Mouse (Mus musculus): ENCODE data around the gene Syngr1.

Syngr1 gene

DNA sequence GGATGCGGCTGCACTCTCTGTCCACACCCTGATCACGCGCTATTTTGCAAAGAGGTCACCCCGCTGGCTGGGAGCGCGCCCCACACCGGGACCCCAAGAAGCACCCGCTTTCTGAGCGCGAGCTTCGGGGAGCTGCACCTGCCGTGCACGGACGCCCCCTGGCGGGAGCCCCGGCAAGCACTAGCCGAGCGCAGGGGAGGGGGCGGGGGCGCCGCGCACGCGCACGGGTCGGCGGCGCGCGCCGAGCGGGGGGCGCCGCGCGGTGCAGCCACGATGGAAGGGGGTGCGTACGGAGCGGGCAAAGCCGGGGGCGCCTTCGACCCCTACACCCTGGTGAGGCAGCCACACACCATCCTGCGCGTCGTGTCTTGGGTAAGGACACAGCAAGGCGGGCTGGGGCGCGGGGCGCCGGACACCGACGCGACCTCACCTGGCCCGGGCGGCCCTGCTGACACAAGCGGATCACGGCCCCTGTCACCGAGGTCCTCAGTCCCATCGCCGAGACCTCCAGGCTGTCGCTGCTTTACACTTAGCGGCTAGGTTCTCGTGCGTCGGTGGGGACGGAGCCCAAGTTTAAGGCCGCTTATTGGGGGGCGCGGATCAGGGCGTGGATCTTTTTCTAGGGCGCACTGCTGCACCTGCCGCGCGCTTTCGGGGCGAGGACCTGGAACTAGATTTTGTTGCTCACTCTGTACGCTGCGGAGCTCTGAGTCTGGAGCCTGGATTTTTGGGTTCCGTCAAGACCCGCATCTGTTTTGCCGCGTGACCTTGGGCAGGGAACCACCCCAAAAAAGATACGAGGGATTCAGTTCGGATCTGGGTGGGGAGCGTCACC is at the start of gene Syngr1, which contains the start of gene Rpl3:
Gene Syngr1, plus strand, starts transcription at position 214 of the 835 bp plus-strand sequence.
Gene Rpl3, minus strand, starts transcription at position 748 of the 835 bp plus-strand sequence.
- no peak for DNase-seq (ENCODE audit: low read depth, low spot score)

DNA sequence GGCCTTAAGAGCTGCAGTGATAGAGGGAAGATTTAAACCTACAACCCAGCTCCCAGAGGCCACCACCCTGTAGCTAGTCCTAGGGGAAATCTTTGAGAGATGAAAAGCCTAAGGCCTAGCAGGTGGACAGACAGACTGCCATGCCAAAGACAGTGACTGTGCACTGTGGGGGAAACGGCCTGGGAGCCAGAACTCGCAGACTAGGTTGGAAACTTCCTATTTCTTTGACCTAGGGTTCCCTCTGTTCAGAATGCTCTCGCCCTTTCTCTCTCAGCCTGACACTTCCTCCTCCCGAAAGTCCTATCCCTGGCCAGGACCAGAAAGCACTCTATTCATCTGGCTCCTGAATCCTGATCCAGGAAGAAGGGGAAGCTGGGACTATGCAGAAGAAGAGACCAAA is 49.0 kb upstream of the Syngr1 start:
- DNase-seq (ENCODE audit: low read depth, low spot score): no peak

DNA sequence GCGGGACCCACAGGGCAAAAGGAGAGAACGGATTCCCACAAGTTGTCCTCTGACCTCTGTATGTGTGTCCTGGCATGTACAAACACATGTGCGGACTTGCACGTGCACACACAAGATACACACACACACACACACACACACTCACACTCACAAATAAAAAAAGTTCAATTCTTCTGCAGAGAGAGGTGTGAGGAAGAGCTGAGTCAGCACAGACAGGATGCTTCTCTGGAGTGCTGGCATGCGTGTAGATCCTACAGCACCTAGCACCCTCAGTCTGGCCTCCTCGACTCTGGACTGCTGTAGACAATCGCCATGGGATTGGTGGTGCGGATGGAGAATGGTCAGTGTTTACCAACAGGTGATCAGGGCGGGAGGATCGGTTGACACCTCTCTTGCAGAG is 46.9 kb upstream of the Syngr1 start:
- DNase-seq (ENCODE audit: low read depth, low spot score): no peak

DNA sequence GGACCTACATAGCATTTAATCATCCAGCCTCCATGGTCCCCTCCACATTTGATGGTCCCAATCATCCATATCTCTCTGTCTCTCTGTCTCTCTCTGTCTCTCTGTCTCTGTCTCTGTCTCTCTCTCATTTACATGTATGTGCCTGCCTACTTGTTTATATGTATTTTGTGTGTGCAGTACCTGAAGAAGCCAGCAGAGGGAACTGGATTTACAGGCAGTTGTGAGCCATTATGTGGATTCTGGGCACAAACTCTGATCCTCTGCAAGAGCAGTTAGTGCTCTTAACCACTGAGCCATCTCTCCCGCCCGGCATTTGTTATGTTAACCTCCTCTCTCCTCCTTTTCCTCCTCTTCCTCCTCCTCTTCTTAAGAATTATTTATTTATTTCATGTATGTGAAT is 45.4 kb upstream of the Syngr1 start:
- no peak for DNase-seq (ENCODE audit: low read depth, low spot score)

DNA sequence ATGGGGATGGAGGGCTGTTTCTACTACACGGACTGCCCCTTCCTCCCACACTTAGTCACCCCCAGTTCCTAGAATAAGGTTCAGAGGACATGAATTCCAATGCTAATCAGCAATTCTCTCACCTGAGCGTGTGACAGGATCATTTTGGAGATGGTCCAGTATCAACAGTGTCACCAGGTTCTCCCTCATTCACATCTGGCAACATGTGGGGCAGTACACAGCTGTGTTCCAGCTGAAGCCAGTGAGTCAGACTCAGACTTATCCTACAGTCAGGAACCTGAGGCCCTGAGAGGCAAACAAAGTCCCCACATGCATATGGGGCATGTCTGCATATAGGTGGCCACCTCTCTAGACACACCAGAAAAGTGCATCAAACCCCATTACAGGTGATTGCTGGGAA is 43.9 kb upstream of the Syngr1 start:
- no peak for DNase-seq (ENCODE audit: low read depth, low spot score)

DNA sequence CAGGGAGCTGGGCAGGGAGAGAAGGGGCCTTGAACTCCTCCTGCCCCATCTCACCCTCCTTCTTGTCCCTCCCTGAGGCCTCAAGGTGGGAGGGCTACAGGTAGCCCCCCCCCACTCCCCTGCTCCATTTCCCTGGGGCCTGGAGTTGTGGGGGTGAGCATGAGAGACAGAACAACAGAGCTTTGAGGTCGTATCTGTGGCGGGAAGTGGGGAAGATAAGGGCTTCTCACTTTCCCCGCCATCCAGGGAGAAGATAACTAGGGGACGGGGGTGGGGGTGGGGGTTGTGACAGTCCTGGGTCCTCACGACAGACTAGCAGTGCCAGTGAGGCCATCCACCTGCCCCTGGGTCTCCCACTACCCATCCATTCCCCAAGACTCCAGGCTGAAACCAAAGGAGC is 43.2 kb upstream of the Syngr1 start:
- DNase-seq (ENCODE audit: low read depth, low spot score): no peak

DNA sequence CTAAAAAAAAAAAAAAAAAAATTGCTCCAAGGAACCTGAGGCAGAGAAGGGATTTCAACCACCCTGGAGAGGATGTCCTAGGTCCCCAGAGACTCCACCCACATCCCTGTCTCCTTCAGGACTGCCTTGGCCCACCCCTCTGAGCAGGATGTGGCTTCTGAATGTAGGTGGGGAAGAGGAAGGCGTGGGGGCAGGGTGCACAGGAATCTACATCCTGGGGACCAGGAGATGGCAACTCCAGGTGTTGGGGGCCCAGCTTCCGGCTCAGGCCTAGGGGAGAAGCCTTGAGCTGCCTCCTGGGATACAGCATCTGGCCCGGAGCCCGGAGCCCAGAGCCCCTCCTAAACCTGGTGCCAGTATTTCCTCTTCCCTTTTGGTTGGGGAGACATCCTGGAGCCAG is 41.0 kb upstream of the Syngr1 start:
- no peak for DNase-seq (ENCODE audit: low read depth, low spot score)

DNA sequence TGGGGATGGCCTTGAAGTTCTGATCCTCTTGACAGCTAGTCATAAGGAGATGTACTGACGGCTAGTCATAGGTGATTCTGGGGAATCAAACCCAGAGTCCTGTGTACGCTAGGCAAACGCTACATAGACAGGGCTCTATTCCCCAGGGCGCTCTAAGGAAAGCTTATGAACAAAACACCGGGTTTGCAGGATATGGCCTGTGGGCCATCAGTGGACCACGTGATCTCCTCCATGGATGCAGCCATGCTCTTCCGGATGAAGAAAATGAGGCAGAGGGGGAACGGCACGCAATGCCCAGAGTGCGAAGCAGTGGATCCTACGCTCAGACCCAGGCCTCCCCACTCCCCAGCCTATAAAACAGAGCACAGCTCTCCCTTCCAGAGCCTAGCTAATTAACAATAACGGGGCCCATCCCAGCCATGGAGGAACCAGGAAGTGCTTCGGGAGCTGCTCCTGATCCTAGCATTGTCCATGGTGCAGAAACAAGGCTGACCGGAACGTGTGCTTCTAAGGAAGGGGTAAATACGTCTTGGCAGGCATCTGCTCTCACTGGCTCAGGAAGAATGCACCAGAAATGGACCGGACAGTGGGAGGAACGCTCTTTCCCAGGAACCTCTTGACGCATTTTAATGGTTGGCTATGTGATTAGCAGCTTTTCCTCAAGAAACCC is 39.9 kb upstream of the Syngr1 start:
- DNase-seq (ENCODE audit: low read depth, low spot score): no peak

DNA sequence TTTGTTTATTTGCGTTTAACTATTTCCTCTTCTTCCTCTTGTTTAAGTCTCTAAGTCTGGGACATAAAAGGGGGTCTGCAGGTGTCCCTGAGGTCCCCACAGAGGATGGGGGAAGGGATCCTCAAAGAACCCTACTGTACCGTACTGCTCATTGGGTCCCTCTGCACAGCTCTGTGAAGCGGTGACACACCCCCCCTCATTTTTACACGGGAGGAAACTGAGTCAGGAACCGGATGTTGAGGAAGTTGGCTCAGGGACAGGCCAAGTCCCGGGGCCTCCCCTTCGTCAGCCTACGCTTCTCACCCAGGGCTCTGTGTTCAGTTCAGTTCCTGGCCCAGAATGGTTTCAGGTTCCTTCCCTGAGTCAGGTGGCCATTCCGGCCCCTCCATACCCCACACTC is 39.4 kb upstream of the Syngr1 start:
- DNase-seq (ENCODE audit: low read depth, low spot score): no peak

DNA sequence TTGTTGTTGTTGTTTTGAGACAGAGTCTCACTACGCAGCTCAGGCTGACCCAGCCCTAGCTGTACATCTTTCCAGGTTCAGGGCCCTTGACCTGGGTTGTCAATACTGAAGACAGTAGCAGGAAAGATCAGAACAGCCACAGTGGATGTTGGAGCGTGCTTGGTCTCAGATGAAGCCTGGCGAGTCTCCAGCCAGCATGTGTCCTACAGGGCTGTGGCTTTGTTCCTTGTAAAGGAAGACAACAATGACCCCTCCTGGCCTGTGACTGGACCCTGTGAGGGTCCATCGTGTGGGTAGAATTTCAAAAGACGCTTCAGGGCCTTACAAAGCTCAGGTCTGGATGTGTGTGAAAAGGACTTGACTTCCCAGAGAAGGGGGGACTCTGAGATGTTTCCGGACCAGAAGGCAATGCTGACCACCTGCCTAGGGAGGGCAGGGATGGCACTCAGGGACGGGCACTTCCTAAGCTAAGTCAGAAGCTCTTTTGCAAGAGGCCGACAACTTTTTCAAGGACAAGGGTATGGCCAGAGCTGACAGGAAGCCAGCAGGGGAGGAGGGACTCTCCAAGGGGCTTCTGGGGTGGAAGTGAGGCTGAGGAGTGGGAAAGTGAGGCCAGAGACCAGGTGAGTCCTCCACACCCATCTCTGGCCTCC is 37.6 kb upstream of the Syngr1 start:
- DNase-seq (ENCODE audit: low read depth, low spot score): no peak

DNA sequence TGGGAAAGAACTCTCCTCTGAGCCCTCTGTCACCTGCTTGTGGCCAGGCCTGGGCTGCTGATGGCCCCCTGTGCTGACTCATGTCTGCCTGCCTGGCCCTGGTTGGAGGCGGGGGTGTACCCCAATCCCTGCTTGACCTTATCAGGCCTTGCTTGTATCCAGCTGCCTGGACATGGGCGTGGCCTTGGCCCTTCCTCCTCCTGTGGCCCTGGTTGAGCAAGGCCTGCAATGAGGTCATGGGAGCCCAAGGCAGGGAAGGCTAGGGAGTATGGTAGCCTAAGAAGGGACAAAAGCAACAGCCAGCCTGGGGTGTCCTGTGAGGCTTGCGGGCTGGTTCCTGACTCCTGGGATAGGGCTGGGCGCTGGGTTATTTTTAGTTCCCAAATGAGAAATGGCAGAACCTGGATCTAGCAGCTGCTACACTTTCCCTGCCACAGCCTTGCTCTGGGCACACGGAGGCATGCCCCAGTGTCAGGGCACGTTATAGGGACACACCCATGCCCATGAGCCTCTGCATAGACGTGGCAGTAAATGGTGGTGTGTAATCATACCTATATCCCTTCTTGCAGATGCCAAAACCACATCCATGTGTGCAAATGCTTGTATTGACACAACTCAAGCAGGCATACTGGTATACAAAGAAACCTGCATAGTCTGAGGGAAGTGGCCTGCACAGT is 37.0 kb upstream of the Syngr1 start:
- DNase-seq (ENCODE audit: low read depth, low spot score): no peak

DNA sequence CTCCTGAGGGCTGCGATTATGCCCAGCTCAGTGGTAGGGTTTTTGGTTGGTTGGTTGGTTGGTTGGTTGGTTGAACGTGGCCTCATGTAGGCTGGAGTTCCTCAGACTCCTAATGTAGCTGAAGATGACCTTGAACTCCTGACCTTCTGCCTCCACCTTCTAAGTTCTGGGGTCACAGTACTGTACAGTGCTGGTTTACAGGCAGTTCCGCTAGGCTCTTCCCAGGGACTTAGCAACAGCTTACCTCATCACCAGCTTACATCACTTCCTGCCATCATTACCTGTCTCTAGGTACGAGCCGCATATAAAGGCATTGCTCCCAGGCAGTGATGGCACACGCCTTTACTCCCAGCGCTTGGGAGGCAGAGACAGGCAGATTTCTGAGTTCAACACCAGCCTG is 33.0 kb upstream of the Syngr1 start:
- DNase-seq (ENCODE audit: low read depth, low spot score): no peak

DNA sequence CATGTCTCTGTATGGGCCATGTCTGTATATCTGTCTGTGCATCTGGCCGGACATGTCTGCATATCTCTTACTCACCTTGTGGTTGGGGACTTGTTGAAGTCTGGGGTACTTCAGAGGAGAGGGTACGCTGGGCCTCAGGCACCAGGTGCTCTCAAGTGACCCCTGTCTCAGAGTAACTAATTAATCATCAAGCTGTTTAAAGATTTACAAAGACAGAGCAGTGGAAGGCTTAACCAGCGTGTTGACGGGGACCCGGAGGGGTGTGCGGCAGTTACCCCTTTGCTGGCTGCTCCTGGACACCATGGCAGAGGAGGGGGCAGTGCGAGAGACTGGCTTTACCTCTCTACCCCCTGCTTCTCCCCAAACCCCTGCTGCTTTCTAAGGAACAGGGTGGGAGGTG is 31.5 kb upstream of the Syngr1 start:
- no peak for DNase-seq (ENCODE audit: low read depth, low spot score)

DNA sequence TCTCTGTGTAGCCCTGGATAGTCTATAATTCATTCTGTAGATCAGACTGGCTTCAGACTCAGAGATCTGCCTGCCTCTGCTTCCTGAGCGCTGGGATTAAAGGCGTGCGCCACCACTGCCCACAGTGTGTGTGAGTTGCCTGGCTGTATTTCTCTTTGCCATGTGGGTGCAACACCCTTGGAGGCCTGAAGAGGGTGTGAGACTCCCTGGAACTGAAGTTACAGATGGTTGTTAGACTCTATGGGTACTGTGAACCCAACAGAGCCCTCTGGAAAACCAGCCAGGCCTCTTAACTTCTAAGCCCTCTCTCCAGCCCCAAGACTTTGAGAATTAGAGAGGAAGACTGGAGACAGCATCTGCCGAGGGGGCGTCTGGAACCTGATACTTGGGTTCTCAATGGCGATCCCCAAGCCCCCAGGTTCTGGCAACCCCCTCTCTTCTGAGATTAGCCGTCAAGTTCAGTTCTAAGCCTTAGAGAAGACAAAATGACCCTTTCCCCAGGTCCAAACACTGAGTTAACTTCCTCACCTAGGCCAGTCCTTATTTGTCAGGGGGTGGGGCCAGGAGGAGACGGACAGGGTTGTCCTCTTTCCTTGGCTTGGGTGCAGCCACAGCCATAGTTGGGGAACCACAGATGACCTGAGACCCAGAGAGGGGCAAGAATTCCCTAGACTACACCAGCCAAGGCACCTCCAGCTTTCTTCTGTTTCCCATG is 30.6 kb upstream of the Syngr1 start:
- DNase-seq (ENCODE audit: low read depth, low spot score): no peak

DNA sequence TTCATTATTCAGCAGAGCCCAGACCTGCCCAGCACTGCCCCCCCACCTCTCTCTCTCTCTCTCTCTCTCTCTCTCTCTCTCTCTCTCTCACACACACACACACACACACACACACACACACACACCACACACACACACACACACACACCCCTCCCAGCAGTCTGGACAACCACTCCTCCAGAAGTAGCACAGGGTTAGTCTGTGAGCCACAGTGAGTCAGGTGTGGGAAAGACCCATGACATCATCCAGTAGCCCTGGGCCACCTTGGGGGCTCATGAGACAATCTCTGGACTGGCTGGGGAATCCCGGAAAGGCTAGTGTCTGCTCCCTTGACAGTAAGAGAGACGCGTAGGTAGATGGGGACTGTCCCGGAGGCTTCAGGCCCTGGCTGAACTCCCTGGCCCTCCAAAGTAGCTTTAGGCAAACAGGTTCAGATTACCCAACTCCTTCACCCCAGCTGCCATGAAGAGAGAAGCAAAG is 30.0 kb upstream of the Syngr1 start:
- no peak for DNase-seq (ENCODE audit: low read depth, low spot score)

DNA sequence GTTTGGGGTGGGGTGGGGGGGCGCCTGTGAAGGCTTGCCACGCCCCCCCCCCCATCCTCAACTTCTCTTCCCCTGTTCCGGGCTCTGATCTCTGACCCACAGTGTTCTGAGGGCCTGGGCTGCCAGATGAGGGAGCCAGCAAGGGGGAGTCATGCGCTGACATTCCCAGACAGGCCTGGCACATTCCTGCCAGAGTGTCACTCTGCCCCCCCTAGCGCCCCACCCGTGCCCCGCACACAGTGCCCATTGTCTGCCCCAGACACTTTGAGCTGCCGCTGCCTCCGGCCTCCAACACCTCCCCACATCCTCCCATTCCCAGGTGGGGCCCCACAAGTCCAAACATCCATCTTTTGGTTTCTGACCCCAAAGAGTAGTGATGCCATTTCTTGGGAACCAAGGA is 28.8 kb upstream of the Syngr1 start:
- DNase-seq (ENCODE audit: low read depth, low spot score): no peak

DNA sequence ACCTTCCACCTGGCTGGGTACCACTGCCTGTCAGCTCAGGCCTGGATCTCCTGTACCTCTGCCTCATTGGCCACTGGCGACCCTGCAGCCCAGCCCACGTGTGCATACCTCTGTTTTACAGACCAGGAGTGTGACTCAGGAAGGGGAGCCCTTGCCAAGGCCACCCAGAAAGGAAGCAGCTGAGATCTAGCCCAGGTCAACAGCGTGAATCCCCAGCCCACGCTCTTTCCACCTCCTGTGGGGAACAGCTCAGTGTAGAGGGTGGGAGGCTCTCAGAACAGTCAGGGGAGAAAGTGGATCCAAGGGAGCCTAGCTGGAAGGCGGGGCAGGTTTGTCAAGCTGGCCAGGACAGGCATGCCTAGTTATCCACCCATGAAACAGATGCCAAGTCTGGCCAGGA is 28.3 kb upstream of the Syngr1 start:
- DNase-seq (ENCODE audit: low read depth, low spot score): no peak

DNA sequence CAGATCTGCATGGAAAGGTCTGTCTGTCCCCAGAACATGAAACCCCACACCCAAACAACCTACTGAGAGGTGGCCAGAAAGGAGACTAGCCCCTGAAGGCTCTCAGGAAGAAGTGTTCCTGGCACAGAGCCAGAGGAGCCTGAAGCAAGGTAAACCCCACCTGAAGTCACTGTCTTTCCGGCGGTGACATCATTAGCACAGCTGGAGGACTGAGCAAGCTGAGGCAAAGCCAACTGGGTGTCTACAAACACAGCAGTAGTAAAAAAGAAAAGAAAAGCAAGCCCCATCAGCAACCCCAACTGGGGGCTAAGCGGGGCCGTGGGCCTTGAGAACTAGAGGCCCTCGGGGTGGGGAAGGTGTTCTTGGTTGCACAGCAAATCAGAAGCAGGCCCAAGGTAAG is 26.2 kb upstream of the Syngr1 start:
- DNase-seq (ENCODE audit: low read depth, low spot score): no peak

DNA sequence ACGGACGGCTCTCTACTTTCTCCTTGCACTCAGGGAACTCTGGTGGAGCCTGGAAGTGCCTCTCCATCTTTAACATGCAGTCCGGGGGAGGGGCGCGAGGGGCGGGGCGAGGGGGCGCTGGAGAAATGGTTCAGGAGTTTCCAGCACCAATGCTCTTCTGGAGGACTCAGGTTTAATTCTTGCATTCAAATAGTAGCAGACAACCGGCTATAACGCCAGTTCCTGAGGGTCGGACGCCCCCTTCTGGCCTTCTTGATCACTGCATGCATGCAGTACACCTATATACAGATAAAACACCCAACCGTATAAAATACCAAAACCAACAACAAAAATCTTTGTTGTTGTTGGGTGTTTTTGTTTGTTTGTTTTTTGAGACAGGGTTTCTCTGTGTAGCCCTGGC is 25.7 kb upstream of the Syngr1 start:
- DNase-seq (ENCODE audit: low read depth, low spot score): no peak

DNA sequence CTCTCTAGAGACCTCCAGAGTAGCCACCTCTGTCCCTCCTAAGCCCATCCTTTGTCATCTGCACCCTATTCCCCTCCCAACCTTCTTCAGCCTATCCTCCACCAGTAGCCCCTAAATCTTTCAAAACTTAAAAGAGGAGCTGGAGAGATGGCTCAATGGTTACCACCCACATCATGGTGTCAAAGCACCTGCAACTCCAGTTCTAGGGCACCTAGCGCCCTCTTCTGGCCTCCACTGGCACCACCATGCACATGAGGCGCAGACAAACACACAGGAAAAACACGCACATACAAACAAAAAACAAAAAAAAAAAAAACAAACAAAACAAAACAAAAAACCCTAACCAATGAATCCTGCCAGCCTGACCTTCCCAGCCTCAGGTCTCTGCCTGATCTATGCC is 24.6 kb upstream of the Syngr1 start:
- no peak for DNase-seq (ENCODE audit: low read depth, low spot score)

DNA sequence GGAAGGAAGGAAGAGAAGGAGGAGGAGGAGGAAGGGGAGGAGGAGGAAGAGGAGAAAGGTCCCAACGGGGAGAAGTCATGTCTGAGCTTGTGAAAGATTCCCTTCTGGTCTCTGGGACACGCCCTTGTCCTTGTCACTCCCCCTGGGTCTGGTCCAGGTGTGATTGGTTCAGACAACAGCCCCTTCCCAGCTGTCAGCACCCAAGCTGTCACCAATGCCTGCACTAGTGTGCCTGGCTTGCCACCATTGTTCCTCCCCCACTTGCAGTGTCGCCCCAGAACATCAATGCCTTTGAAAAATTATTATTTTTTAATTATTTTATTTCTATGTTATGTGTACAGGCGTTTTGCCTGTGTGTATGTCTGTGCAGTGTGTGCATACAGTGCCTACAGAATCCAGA is 22.0 kb upstream of the Syngr1 start:
- DNase-seq (ENCODE audit: low read depth, low spot score): no peak

Measured in brain, embryonic 18.5 days (tissue).